Mouse (Mus musculus): ENCODE data around the gene Olfr1340. TPM values are rescaled to one million over a fixed set of nuclear protein-coding genes. Genes with fewer than 3 reads are reported as not detected.

Gene Olfr1340
- not detected in 2 replicates for polyA plus RNA-seq (2021; fragmentation: Nextera tagmentation)
- long read RNA-seq, experiment 1, result 0 reads
- long read RNA-seq, experiment 2, result 0 reads

DNA sequence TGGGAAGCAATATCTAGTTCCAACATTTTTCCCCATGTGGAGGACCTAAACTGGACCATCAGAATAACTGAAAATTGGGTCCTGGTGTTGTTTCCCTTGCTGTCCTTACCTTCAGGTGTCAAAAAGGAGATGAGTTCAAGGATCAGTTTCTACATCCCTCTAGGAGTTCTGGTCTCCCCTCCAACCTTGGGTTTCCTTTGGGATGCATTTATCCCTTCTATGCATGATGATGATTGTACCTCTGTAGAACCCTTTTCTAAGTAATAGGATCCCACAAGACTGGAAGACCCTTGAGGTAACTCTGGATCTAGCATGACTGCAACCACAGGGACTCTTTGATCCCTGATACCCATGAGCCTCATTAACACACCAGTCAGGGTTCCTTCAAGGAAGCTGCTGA is at the start of gene Olfr1340:
Gene Olfr1340 (plus strand): TSS at position 301 of the 400 bp plus-strand sequence.

DNA sequence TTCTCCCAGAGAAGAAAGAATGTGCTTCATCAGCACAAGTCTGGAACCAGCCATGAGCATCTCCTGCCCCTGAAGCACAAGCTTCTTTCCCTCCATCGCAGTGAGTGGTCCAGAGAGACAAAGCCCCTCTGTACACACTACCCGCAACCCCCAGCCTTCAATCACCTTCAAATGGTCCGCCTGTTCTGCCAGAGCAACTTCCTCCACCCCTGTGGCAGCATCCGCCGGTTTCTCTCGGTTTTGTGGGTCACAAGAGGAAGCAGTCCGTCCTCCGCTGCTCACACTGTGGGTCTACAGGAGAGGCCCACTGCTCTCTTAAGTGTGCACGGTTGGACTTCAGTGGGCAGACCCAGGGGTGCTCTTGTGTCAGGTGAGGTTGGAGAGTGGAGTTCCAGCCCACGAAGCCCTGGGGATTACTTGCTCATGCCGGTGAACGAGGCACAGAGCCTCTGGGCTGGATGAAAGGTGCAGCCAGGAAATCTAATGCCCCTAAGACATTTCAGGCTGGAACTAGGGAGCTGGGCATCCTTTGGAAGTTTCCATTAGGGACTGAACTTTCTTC is 27.4 kb upstream of the Olfr1340 start, which contains the start of gene Olfr1342:
Gene Olfr1342 (minus strand): TSS at position 345 of the 562 bp plus-strand sequence.

DNA sequence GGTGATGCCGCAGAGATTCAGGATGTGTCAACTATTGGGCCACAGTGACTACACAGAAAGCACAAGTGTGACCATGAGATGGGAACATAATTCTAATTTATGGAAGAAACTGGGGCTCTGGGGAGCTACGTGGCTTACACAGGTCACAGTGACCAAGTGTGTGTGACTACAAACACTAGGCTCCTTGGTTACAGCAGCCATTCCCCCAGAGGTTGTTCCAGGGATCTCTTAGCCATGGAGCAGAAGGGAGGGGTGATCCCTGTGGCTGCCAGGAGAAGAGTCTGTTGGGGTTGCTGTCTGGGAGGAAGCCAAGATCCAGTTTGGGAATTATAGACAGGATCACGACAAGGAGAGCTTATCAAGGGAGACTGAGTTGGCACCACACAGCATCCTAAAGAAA is 16.7 kb upstream of the Olfr1340 start, which contains the start of gene Olfr1341:
Gene Olfr1341 (plus strand): TSS at position 301 of the 400 bp plus-strand sequence.

DNA sequence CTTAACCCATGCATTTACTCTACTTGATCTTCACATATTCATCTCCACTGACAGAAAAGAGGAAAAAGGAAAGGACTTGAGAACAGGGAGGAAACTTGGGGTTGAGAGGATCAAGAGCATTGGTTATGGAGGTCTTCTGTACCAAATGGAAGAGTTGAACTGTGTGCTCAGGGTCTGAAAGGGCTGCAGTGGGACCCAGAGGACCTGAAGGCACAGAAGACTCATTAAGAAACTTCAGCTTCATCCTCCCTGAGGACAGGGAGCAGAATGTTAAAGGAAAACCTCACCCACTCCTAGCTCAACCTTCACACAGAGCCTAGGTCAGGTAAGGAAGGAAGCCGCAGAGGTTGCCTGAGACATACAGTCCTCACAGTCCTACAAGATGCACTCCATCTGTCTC is 11.9 kb downstream of the Olfr1340 start, which contains the start of gene Olfr1339:
Gene Olfr1339 (plus strand): TSS at position 301 of the 400 bp plus-strand sequence.

DNA sequence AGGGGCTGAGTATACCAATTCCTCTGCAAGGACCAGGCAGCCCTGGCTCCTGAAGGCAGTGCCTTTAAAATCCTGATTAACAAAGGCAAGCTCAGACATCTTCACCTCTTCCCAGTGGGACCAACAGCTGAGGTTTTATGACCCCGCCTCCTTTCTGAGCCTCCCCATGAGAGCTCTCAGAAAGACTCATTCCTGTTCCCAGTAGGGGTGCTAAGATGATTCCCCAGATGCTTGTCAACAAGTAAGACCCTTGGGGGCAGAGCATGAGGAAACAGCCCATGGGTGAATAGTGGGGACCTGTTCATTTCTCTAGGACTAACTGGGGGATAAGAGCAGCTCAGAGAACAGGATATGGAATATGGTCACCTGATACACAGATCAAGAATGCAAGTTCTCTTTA is 38.7 kb downstream of the Olfr1340 start, which contains the start of gene Olfr1338:
Gene Olfr1338 (minus strand): TSS at position 101 of the 400 bp plus-strand sequence.

Other genes starting within 250 kb of the Olfr1340 start
- 2.3 and 2.5 TPM in 2 replicates for gene Tie1, start 230.1 kb upstream of the Olfr1340 start, polyA plus RNA-seq (2021; fragmentation: Nextera tagmentation)
- not detected in 2 replicates for gene 2610528J11Rik, start 193.1 kb upstream of the Olfr1340 start, polyA plus RNA-seq (2021; fragmentation: Nextera tagmentation)
- gene Tmem125, start 176.1 kb upstream of the Olfr1340 start, polyA plus RNA-seq (2021; fragmentation: Nextera tagmentation), result 10.0 and 17.5 TPM in 2 replicates
- 0.35 and 0.40 TPM in 2 replicates for gene Cfap57, start 99.4 kb upstream of the Olfr1340 start, polyA plus RNA-seq (2021; fragmentation: Nextera tagmentation)
- 38.1 and 47.7 TPM in 2 replicates for gene Ebna1bp2, start 99.3 kb upstream of the Olfr1340 start, polyA plus RNA-seq (2021; fragmentation: Nextera tagmentation)
- gene Olfr62, start 61.2 kb upstream of the Olfr1340 start, polyA plus RNA-seq (2021; fragmentation: Nextera tagmentation), result not detected in 2 replicates
- not detected in 2 replicates for gene Olfr1342, start 27.4 kb upstream of the Olfr1340 start, polyA plus RNA-seq (2021; fragmentation: Nextera tagmentation)
- gene Olfr1341, start 16.6 kb upstream of the Olfr1340 start, polyA plus RNA-seq (2021; fragmentation: Nextera tagmentation), result not detected in 2 replicates
- not detected in 2 replicates for gene Olfr1339, start 12.0 kb downstream of the Olfr1340 start, polyA plus RNA-seq (2021; fragmentation: Nextera tagmentation)
- not detected in 2 replicates for gene Olfr1338, start 38.6 kb downstream of the Olfr1340 start, polyA plus RNA-seq (2021; fragmentation: Nextera tagmentation)
- gene Olfr1337, start 62.4 kb downstream of the Olfr1340 start, polyA plus RNA-seq (2021; fragmentation: Nextera tagmentation), result not detected in 2 replicates
- gene Olfr1335, start 89.8 kb downstream of the Olfr1340 start, polyA plus RNA-seq (2021; fragmentation: Nextera tagmentation), result not detected in 2 replicates
- gene Olfr1333, start 116.1 kb downstream of the Olfr1340 start, polyA plus RNA-seq (2021; fragmentation: Nextera tagmentation), result not detected in 2 replicates
- gene Olfr1331, start 144.5 kb downstream of the Olfr1340 start, polyA plus RNA-seq (2021; fragmentation: Nextera tagmentation), result not detected in 2 replicates
- gene Olfr1330, start 168.5 kb downstream of the Olfr1340 start, polyA plus RNA-seq (2021; fragmentation: Nextera tagmentation), result not detected in 2 replicates
- gene Olfr1329, start 197.3 kb downstream of the Olfr1340 start, polyA plus RNA-seq (2021; fragmentation: Nextera tagmentation), result not detected in 2 replicates
- not detected in 2 replicates for gene Olfr1328, start 218.5 kb downstream of the Olfr1340 start, polyA plus RNA-seq (2021; fragmentation: Nextera tagmentation)
- gene Lao1, start 241.4 kb downstream of the Olfr1340 start, polyA plus RNA-seq (2021; fragmentation: Nextera tagmentation), result not detected in 2 replicates

All from left cerebral cortex, adult 6 months (tissue).